Mouse (Mus musculus) right cerebral cortex, adult 2 months (tissue): ENCODE data around the gene Smtnl2.
"Not testable (repeated sequence)": the region's sequence is repeated elsewhere in the genome, so short reads cannot be mapped to it uniquely, and the experiment has no call there.

Experiments
- DNase-seq, 2 experiments: peaks; one replicate each; pipeline ENCODE4 v3.0.0; 2021 to 2022; ENCODE audit warnings: low spot score in 2 of 2

The Smtnl2 gene

DNA sequence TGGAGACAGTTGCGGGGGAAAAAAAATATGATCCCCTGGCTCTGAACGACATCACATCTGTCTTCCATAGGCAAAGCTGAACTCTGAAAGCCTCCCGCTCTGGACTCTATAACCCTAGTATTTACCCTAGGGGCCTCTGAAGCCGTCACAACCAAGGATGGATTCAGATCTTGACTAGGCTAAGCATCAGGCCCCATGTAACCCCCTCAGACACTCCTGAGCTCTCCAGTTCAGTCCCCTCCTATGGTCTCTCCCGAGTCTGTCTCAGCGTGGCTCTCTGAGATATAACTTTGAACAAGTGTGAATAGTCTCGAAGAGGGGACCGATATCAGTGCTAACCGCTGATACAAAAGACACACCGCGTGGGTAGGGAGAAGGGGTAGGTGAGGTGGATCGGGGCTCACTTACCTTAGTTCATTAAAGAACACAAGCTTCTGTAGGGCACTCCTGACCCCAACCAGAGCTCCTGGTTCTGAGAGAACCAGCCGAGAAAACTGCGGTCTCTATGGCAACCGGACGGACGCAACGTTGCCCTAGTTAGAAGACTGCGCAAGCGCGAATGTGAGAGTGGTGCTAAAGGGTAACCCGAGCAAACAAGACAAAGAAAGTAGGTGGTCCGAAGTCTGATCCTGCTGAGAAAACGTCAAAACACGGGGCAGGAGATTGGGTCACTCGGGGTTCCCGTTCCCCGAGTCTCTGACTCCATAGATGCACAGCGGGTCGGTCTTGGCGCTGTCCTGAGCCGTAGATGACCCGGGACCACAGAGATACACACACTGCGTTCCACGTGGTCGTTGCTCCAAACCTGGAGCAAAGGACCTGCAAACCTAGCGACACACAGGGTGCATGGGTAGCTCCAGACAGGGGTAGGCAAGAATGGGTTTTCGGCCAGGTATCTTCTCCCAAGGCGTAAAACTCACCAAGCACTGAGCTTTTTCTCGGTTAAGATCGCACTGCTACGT lies 49.8 kb downstream of the Smtnl2 start:
- peak; percentile 81 to 88 for DNase-seq

DNA sequence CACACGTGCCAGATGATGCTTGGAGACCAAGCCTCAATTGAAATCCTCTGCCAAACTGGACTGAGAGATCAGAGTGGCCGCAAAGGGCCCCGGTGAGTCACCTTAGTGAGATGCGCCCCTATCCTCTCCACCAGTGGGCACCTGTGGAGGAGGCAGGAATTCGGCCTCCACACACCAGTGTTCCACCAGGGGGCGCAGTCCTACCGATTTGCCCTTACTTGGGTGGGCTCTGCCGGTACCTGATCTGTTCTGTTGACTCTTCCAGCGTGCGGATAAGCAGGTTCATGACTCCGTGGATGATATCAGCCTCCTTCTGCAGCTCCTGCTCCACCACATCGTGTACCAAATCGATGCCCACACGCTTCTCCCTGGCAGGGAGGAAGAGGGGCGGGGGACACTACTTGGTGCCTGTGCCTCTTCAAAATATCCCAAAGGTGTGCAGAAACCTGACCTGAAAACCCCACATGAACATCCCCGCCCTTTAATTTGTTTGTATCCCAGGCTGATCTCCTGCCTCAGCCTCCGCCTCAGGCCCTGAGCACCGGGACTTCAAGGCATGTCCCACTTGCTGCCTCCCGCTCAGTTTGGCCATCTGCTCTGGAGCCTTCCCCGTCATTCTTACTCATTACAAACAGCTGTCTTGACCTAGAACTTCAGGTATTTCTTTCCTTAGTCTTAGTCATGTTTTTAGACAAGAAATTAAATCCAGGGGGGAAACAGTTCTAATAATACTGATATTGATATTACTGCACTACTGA lies 56.4 kb downstream of the Smtnl2 start:
- peak; percentile 60 to 63 for DNase-seq

DNA sequence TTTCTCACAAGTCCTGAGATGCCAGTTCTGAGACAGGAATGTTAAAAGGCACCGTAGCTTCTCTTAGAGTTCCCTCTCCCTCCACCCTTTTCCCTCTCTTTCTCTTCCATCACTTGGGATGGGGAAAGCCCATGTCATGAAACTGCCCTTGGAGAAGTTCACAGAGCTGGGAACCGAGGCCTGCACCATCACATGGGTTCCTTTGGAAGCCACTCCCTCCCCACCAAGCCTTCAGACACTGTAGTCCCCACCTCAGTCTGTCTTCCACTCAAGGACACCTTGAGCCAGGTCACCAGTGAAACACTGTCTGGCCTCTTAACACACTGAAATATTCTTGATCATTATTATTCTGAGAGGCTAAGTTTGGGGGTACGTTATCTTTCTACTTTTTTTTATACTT lies 58.3 kb downstream of the Smtnl2 start:
- DNase-seq, result no peak

DNA sequence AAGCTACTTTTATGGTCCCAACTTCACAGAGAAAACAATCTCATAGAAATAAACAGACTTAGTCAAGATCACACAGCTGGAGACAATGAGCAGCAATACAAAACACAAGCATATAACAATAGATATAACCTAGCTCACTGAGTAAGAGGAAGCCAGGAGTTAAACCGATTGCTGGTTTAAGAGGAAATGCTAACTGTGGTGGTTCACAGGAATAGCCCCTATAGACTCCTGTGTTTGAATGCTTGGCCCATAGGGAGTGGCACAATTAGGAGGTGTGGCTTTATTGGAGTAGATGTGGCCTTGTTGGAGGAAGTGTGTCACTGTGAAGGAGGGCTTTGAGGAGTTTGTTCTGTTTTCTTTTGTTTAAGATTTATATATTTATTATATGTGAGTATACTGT lies 59.2 kb downstream of the Smtnl2 start:
- no peak for DNase-seq

DNA sequence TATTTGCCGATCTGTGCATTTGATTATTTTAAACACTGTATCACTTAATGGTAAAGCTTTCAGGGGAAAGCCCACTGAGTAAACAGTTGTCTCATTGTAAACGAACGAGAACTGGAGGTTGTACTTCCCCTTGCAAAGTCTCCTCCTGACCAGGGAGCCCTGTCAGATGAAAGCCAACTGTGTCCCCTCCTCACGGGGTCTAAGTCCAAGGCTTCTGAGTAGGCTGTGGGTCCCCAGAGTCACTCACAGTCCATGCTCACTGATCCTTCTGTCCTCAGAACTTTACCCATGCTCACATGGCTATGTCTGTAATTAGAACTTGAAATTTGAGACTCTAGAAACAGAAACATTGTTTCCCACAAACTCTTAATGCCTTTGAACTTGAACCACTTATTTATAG lies 61.9 kb downstream of the Smtnl2 start:
- no peak for DNase-seq

DNA sequence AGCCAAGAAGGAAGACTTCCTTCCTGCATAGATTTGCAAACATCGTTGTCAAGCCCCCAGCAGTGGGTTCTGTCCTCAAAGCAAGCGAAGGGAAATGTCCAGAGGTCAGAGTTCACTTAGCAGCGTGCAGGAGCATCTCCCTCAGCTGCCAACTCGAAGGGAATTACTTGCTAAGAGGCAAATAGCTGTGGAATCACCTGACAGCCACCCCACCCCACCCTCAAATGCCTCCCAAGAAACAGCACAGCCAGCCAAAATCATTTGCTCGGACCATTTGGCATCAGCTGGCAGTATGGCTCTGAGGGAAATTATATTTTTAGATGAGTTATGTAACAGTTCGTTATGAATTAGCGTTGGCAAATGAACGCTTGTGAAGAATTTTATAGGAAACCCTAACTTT lies 62.5 kb downstream of the Smtnl2 start:
- peak; percentile 29 to 31 for DNase-seq

DNA sequence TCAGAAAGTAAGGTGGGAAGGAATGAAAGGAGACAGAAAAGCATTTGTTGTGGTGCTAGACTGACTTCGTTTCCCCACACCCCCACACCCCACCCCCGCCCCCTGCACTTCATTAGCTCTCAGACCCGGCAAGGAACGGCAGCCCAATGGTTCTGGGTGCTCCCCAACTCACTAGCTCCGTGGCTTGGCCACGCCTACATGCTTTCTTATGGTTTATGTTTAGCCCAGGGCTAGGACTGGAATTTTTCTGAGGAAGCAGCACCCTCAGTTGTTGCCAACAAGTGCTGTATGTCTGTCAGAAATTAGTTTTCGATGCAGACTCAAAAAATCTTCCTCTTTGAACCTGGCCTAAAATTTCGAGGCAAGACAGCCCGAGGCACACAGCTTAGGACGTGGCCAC lies 63.0 kb downstream of the Smtnl2 start:
- DNase-seq, result peak in 1 of 2 experiments; percentile 28

DNA sequence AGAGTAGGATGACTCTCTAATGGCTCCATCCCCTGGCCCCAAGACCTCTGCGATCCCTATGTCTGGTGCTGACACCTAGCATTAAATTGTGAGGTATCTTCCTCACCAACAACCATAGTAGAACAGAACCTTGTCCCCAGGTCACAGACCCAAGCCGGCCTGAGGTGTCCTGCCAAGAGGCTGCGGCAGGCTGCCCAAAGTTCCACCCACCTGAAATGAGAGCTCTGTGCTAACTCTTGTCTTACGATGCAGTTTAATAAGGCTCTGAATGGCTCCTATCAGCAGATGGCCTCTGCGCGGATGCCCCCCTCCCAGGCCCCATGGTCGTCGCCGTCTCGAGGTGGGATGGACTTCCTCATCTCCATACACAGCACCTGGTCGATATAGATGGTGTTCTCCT lies 67.0 kb downstream of the Smtnl2 start:
- DNase-seq, result no peak

DNA sequence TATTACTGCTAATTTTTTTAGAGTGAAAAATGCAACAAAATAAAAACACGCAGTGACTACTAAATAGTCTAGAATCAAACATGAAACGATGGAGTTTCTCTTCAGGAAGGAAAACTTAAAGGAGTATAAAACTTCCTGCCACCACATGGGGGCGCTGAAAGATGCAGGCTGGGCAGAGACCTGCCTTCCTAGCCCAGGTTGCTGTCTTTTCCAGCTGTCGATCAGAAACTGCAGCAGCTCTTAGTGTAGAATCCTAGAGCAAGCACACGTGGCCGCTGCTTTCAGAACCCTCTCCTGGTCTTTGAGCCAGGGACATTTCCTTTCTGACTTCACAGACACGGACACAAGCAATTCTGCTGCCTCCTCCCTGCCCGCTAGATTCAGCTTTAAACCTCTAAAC lies 67.6 kb downstream of the Smtnl2 start:
- peak; percentile 53 to 60 for DNase-seq

DNA sequence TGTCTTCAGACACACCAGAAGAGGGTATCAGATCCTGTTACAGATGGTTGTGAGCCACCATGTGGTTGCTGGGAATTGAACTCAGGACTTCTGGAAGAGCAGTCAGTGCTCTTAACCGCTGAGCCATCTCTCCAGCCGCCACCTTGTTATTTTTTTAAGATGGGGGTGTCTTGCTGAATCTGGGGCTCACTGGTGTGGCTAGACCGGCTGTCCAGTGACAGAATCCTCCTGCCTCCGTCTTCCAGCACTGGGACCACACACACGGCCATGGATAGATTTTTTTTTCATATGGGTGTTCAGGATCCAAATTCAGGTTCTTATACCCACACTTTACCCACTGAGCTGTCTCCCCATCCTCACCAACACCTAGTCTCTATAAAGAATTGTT lies 68.3 kb downstream of the Smtnl2 start:
- DNase-seq, result not testable (repeated sequence)

DNA sequence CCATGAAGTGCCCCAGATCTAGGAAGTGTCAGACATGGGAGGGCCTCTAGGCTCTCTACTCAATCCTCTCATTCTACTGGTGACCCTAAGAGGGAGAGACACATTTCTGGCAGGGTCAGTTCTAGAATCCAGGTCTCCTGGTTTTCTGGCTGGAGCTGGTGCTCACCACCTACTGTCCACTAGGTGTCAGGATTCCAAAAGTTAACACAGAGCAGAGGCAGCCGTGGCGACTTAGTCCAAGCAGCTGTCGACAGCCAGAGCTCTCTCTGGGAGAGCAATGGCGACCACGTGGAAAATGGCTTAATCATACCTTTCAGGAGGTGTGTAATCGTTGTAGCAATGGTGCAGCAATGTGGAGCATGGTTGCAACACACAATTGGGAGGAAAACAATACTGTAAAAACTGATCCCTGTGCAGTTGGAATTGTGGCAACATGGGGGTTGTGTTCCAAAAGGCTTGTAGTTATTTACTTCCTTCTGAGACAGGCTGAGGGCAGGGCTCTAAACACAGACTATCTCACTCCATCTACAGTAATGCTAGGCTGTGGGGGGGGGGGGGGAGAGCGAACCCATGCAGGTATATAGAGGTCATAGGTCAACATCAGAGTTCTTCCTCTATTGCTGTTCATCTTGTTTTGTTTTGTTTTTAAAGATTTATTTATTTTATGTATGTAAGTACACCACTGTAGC lies 68.8 kb downstream of the Smtnl2 start:
- peak; percentile 74 to 76 for DNase-seq

DNA sequence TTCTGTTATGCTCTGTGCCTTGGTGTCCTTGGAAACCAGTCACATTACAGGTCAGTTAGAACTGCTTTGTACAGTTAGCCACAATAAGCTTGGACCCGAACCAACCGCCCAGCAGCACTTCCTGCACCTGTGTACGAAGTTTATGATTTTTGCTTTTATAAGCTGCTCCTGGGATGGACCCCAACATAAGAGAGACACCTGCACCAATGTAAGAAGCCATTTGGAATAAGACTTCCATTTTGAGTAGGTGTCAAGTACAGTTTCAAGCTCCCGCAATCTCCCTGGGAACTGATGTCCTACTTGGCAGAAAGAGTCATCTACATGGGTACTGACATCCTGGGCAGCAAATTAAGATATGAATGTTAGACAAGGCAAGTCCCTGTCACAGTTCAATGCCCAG lies 71.8 kb downstream of the Smtnl2 start:
- no peak for DNase-seq
